Mouse (Mus musculus): ENCODE measurements around the gene Sorcs2. TPM values are rescaled to one million over a fixed set of nuclear protein-coding genes. Genes with fewer than 3 reads are reported as not detected.
A peak's percentile ranks its signal among the peaks of the same experiment; 100 is the strongest.

The Sorcs2 gene
- polyA plus RNA-seq, 1 experiment from 2014 or later: 10.9 TPM

DNA sequence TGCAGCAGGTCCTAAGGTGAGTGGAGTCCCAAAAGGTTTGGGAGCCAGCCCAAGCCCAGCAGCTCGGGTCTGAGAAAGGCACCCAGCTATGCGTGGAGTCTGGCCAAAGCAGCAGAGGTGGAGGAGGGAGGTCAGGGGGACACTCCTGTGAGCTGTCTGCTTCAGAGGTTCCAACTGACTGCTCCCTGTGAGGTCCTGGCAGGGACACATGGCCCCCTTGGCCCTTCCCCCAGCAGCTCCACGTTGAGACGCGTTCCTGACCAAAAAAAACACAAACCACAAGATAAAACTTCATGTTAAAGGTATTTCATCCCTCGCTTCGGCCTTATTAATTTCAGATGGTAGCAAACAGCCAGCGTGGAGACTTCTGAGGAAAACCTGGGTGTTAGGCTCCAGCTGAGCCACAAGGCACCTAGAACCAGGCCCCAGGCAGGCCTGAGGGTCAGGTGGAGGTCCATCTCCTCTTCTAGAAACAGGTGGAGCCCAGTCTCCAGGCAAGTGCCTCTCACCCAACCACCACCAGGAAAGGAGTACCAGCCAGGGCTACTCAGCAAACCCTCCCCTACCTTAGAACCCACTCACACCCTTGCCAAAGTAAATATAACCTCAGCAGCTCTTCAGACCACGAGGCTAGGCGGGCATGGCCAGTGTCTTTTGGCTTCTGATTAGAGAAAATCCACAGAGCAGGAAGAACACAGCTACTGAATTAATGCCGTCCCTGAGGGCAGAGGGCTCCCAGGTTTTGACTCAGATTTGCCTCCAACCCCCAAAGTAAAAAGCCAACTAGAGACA, 104.6 kb downstream of the Sorcs2 start:
- H3K27me3 ChIP-seq (replicated peaks): peaks cover 9% of the 10 kb centered on the region; the same call in 1 of the 2 replicates
- ATAC-seq (ENCODE audit: extremely low read depth, insufficient number of reproducible peaks, low FRiP score, low TSS enrichment): no peak
- 0 out of 2 replicates have a peak overlapping the region, but pooled peaks have one; percentile 33 for H3K9ac ChIP-seq
- no peaks in the 10 kb centered on the region for H3K36me3 ChIP-seq
- H3K27ac ChIP-seq (replicated peaks): peak overlapping the region; percentile 36
- 56% methylated on average over 11 of the region's 11 CpGs for WGBS
- peaks cover 48% of the 10 kb centered on the region for H3K4me1 ChIP-seq
- no peak overlapping the region for H3K4me2 ChIP-seq
- no peaks in the 10 kb centered on the region for H3K9me3 ChIP-seq
- H3K4me3 ChIP-seq: no peak overlapping the region

DNA sequence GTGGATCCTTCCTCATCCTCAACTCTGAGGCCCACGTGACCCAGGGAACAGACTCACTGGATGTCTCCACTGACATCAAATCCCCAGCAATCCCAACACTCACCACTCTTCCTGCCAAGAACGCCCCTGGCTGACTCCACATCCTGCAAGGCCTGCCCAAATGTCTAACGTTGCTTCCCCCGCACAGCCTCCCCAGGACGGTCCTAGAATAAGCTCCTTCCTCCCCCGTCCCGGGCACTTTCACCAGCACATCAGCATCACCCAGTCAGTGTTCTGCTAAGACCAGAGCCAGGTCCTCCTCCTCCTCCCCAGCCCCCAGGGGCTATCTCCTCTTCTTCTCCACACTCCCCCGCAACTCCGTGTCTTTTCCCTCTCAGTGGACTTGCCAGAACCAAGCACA, 105.6 kb downstream of the Sorcs2 start:
- H3K4me2 ChIP-seq: no peak overlapping the region
- peaks cover 9% of the 10 kb centered on the region; the same call in 1 of the 2 replicates for H3K27me3 ChIP-seq (replicated peaks)
- H3K27ac ChIP-seq (replicated peaks): peak overlapping the region; percentile 36; the same call in 1 of the 2 replicates
- H3K9me3 ChIP-seq: no peaks in the 10 kb centered on the region
- ATAC-seq (ENCODE audit: extremely low read depth, insufficient number of reproducible peaks, low FRiP score, low TSS enrichment): no peak
- H3K4me3 ChIP-seq: no peak overlapping the region
- H3K36me3 ChIP-seq: no peaks in the 10 kb centered on the region
- peaks cover 38% of the 10 kb centered on the region for H3K4me1 ChIP-seq
- WGBS: 58% methylated on average over 9 of the region's 9 CpGs
- no peak overlapping the region for H3K9ac ChIP-seq

DNA sequence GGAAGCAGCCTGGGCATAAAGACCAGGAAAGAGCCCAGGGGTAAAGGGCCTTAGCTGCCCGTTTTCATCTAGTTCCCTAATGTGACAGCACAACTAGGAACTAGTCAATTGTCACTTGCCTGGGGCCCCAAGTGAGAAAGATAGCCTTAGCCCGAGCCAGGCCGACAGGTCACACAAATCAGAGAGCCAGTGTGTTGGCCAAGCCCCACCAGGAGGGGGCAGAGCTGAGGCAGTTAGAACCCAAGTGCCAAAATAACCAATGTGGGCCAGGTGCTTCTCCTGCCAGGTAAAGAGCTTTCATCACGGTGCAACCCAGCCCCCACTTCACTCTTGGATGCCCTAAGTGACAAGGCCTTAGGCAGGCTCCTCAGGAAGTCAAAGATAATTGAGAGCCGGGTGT, 106.7 kb downstream of the Sorcs2 start:
- ATAC-seq (ENCODE audit: extremely low read depth, insufficient number of reproducible peaks, low FRiP score, low TSS enrichment): no peak
- WGBS: 37% methylated on average over 5 of the region's 5 CpGs
- Histone ChIP-seq H3K27ac (replicated peaks) (no peak overlapping the region), H3K4me1 (peaks cover 31% of the 10 kb centered on the region), H3K36me3 (no peaks in the 10 kb centered on the region), H3K9ac (no peak overlapping the region), H3K9me3 (no peaks in the 10 kb centered on the region), H3K4me3 (no peak overlapping the region), H3K4me2 (no peak overlapping the region), H3K27me3 (replicated peaks) (peaks cover 9% of the 10 kb centered on the region; the same call in 1 of the 2 replicates)

DNA sequence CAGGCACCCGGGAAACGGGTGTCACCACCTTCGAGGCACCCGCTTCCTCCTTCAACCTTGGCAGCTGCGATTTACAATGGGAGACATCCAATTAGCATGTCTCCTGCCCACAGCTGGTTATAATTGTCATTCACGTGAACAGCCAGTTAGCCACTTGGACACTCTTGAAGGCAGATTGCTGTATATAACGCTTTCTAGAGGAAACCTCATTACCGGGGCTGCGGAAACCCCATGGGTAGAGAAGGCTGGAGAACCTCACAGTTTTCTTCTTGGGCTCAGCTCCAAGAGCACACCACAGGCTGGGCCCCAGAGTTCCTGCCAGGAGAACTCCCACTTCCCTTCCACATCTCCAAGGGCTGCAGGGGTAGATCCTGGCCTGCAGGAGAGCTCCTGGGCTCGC, 112.5 kb downstream of the Sorcs2 start:
- peaks cover 8% of the 10 kb centered on the region; the same call in 1 of the 2 replicates for H3K27me3 ChIP-seq (replicated peaks)
- H3K27ac ChIP-seq (replicated peaks): peak overlapping the region; percentile 58
- H3K9ac ChIP-seq: peak overlapping the region; percentile 56
- no peak overlapping the region for H3K4me2 ChIP-seq
- WGBS: 45% methylated on average over 10 of the region's 10 CpGs
- peaks cover 30% of the 10 kb centered on the region for H3K4me1 ChIP-seq
- no peaks in the 10 kb centered on the region for H3K9me3 ChIP-seq
- H3K36me3 ChIP-seq: no peaks in the 10 kb centered on the region
- ATAC-seq (ENCODE audit: extremely low read depth, insufficient number of reproducible peaks, low FRiP score, low TSS enrichment): no peak
- no peak overlapping the region for H3K4me3 ChIP-seq

GRCm38 (mm10) chr5:36279896-36280295, 118.0 kb downstream of the Sorcs2 start:
- 78% methylated on average over 12 of the region's 12 CpGs for WGBS
- Histone ChIP-seq H3K27ac (replicated peaks) (no peak overlapping the region), H3K4me3 (no peak overlapping the region), H3K4me1 (peaks cover 26% of the 10 kb centered on the region), H3K9me3 (no peaks in the 10 kb centered on the region), H3K27me3 (replicated peaks) (0 out of 2 replicates have a peak, but pooled peaks cover 3% of the 10 kb centered on the region), H3K4me2 (no peak overlapping the region), H3K36me3 (no peaks in the 10 kb centered on the region), H3K9ac (no peak overlapping the region)
- ATAC-seq (ENCODE audit: extremely low read depth, insufficient number of reproducible peaks, low FRiP score, low TSS enrichment): no peak

DNA sequence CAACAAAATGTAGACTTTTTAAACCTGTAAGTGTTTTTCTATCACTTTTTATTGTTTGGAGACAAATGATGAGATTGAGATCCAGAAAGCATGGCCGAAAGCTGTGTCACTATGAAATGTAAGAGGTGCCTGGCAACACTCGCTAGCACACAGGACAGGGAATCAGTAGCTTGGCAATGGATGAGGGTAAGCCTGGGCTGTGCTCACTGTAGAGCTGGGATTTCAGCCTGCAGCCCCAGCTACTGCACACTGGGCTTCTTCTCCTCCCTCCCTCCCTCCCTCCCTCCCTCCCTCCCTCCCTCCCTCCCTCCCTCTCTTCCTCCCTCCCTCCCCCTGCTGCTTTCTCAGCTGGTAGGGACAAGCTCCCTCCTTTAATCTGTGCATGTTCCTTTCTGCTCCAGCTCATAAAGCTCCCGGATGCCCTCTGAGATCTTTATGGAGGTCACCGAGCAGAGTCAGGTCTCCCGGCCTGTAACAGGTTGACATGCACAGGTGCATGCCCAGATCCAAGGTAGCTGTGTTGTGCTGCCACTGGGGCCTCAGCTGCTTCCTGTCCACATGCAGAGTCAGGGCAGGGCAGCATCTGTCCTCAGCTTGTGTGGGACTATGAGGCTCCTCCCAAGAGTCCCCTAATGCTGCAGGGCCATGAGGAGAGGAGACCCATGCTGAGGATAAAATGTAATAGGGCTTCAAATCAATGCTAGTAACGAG, 123.1 kb downstream of the Sorcs2 start:
- H3K4me1 ChIP-seq: peaks cover 9% of the 10 kb centered on the region
- H3K9me3 ChIP-seq: peaks cover 4% of the 10 kb centered on the region; the same call in 1 of the 2 replicates
- H3K36me3 ChIP-seq: no peaks in the 10 kb centered on the region
- H3K4me2 ChIP-seq: no peak overlapping the region
- ATAC-seq (ENCODE audit: extremely low read depth, insufficient number of reproducible peaks, low FRiP score, low TSS enrichment): no peak
- H3K27ac ChIP-seq (replicated peaks): no peak overlapping the region
- 71% methylated on average over 6 of the region's 6 CpGs for WGBS
- H3K9ac ChIP-seq: no peak overlapping the region
- no peak overlapping the region for H3K4me3 ChIP-seq
- H3K27me3 ChIP-seq (replicated peaks): 0 out of 2 replicates have a peak, but pooled peaks cover 3% of the 10 kb centered on the region

DNA sequence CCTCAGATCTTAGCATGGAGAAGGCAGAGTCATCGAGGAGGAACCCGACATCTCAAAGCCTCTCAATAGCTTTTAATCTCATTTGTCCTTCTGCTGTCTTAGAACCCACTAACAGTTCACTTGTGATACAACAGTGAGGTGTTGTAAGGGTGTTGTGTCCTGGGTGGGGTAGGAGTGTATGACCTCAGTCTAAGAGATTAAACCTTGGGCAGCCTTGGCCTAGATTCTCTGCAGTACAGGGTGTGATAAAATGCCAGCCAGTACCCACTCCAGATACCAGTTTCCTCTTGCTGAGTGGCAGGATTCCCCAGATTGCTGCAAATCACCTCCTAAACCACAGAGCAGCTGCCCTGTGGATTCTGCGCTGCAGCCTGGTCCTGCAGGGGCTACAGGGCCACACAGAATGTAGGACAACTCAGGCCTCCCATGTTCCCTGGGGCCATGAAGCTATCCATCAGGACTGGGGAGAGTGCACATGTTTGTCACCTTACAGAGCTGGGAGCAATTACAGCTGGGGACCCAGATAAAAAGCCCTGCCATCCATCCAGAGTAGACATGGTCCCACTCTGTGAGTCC, 130.7 kb downstream of the Sorcs2 start:
- peaks cover 4% of the 10 kb centered on the region; the same call in 1 of the 2 replicates for H3K9me3 ChIP-seq
- H3K4me3 ChIP-seq: no peak overlapping the region
- 67% methylated on average over 3 of the region's 3 CpGs for WGBS
- no peak overlapping the region for H3K27ac ChIP-seq (replicated peaks)
- H3K27me3 ChIP-seq (replicated peaks): no peaks in the 10 kb centered on the region
- no peaks in the 10 kb centered on the region for H3K36me3 ChIP-seq
- H3K9ac ChIP-seq: no peak overlapping the region
- peaks cover 25% of the 10 kb centered on the region for H3K4me1 ChIP-seq
- no peak overlapping the region for H3K4me2 ChIP-seq
- ATAC-seq (ENCODE audit: extremely low read depth, insufficient number of reproducible peaks, low FRiP score, low TSS enrichment): no peak

GRCm38 (mm10) chr5:36260862-36261261, 137.1 kb downstream of the Sorcs2 start:
- Histone ChIP-seq H3K9ac (no peak overlapping the region), H3K36me3 (no peaks in the 10 kb centered on the region), H3K4me1 (peaks cover 18% of the 10 kb centered on the region), H3K27ac (replicated peaks) (no peak overlapping the region), H3K4me3 (no peak overlapping the region), H3K9me3 (no peaks in the 10 kb centered on the region), H3K4me2 (no peak overlapping the region), H3K27me3 (replicated peaks) (no peaks in the 10 kb centered on the region)
- no peak for ATAC-seq (ENCODE audit: extremely low read depth, insufficient number of reproducible peaks, low FRiP score, low TSS enrichment)
- WGBS: 62% methylated on average over 12 of the region's 12 CpGs

DNA sequence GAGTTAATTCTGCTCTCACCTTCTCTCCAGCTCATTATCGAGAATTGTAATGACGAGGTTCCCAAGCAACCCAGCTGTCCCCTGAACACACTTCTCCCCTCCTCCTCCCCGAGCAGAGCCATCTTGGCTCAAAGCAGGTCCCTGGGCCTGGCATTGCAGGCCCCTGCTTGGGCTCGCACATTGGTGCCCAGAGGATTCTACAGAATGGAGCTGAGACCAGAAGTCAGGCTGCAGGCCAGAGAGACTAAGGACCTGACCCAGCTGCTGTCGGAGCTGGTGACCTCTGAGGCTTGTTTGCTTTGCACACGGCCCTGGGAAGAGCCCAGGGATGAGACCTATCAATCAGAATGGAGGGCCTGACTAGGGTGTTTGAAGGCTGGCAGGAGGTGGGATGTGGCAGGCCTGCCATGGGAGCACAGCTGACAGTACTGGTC, 138.2 kb downstream of the Sorcs2 start:
- ATAC-seq (ENCODE audit: extremely low read depth, insufficient number of reproducible peaks, low FRiP score, low TSS enrichment): no peak
- Histone ChIP-seq H3K27me3 (replicated peaks) (no peaks in the 10 kb centered on the region), H3K4me1 (peaks cover 15% of the 10 kb centered on the region), H3K36me3 (no peaks in the 10 kb centered on the region), H3K9me3 (no peaks in the 10 kb centered on the region), H3K4me3 (no peak overlapping the region), H3K27ac (replicated peaks) (no peak overlapping the region), H3K9ac (no peak overlapping the region), H3K4me2 (no peak overlapping the region)
- whole genome bisulfite sequencing: 51% methylated on average over 6 of the region's 6 CpGs

GRCm38 (mm10) chr5:36258387-36259181, 139.4 kb downstream of the Sorcs2 start:
- Histone ChIP-seq H3K4me3 (no peak overlapping the region), H3K36me3 (no peaks in the 10 kb centered on the region), H3K9ac (no peak overlapping the region), H3K27me3 (replicated peaks) (no peaks in the 10 kb centered on the region), H3K9me3 (no peaks in the 10 kb centered on the region), H3K4me1 (peaks cover 23% of the 10 kb centered on the region), H3K4me2 (no peak overlapping the region), H3K27ac (replicated peaks) (no peak overlapping the region)
- ATAC-seq (ENCODE audit: extremely low read depth, insufficient number of reproducible peaks, low FRiP score, low TSS enrichment): no peak
- 83% methylated on average over 12 of the region's 12 CpGs for WGBS

- H3K9me3 ChIP-seq: no peaks in the 10 kb centered on the region
- no peak overlapping the region for H3K27ac ChIP-seq (replicated peaks)
- no peak for ATAC-seq (ENCODE audit: extremely low read depth, insufficient number of reproducible peaks, low FRiP score, low TSS enrichment)
- H3K4me1 ChIP-seq: peaks cover 36% of the 10 kb centered on the region
- no peak overlapping the region for H3K9ac ChIP-seq
- no peak overlapping the region for H3K4me2 ChIP-seq
- no peaks in the 10 kb centered on the region for H3K36me3 ChIP-seq
- H3K27me3 ChIP-seq (replicated peaks): no peaks in the 10 kb centered on the region
- 78% methylated on average over 5 of the region's 5 CpGs for WGBS
- H3K4me3 ChIP-seq: no peak overlapping the region
Measured at GRCm38 (mm10) chr5:36257008-36257407, 140.9 kb downstream of the Sorcs2 start.
